Mouse (Mus musculus) erythroid progenitor cell, adult 5-6 weeks (primary cell): ENCODE measurements around the gene Tgm2. TPM values are rescaled to one million over a fixed set of nuclear protein-coding genes. Genes with fewer than 3 reads are reported as not detected.

Experiments used
- ATAC-seq: replicated peaks from 2 replicates; pipeline ENCODE4 v1.8.0; 2016; ENCODE audit warnings: moderate number of reproducible peaks, mild to moderate bottlenecking, moderate TSS enrichment, inconsistent platforms; ENCODE audit not compliant: poor library complexity, low FRiP score, severe bottlenecking
- total RNA-seq, 2 experiments: library from RNA; stranded (forward) in 1 of 2; stranded (reverse) in 1 of 2; fragments of 150-400 nt in 1 of 2; fragments of 186-747, 209-891 nt in 1 of 2; gene quantifications; 2 replicates each; pipeline versions ENCODE4 v1.2.3 to v1.2.4; 2015 to 2017; ENCODE audit warnings: low replicate concordance in 2 of 2

Gene Tgm2
- total RNA-seq, 2 experiments from 2014 or later: 16.3 to 23.0 TPM

DNA sequence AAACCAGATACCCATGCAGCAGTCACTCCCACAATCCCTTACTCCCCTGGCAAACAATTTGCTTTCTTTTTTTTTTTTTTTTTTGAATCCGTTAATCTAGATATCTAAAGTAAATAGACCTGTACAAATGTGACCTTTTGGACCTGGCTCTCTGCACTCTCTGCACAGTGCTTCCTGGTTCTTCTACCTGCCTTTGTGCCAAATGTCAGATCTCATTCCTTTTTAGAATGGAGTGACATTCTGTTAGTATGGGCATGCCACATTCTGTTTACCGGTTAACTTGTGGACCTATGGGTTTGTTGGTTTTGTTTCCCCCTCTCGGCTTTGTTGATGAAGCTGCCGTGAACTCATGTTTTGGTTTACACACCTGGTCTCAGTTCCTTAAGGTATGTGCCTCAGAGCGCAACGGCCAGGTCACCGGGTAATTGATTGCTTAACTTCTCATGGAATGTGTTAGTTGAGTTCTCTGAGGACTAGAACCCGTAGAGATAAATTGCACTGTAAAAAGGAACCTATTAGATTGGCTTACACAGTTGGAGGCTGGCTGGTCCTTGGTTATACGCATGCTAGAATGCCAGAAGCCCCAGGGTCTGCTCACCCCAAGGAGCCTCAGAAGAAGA is 65.5 kb downstream of the Tgm2 start:
- ATAC-seq: no peak

DNA sequence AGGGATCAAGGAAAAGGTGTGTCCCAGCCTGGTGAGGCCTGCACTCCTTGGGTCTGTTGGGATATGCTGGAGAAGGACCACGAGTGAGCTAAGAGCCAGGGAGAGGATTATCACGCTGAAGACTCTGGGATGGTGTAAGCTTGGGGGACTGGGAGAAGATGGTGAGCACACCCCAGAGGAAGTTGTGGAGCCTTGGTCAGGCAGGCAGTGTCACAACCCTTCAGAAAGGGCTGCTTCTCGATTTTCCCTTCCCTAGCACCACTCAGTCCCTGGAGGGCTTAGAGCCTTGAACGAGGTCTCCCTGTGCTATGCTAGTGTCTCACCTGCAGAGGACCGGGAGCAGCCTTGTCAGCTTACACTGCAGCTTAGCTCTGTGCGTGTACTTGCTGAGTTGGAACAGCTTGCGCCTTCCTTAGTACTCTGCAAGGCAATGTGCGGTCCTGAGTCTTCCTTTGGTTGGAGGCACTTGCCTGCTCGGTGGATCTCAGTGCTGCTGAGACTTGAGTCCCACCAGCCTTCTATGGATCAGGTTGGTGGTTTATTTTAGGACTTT is 66.3 kb downstream of the Tgm2 start:
- ATAC-seq: no peak

DNA sequence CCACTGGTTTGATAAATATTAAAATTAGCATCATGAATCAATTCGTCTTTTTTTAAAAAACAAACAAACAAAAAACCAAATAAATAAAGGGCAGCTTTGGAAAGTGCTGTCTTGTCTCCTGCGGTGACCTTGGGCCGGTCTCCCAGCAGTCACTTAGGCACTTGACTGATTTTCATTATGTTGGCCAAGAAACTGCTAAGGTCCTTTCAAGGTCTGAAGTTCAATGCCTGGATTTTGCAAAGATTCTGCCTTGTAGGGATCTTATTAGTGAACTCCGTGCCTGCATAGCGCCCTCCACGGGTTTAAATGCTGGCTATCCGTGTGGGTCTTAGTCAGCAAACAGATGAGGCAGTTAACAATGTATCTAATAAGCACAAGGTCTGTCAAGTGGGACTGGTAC is 67.3 kb downstream of the Tgm2 start:
- no peak for ATAC-seq

DNA sequence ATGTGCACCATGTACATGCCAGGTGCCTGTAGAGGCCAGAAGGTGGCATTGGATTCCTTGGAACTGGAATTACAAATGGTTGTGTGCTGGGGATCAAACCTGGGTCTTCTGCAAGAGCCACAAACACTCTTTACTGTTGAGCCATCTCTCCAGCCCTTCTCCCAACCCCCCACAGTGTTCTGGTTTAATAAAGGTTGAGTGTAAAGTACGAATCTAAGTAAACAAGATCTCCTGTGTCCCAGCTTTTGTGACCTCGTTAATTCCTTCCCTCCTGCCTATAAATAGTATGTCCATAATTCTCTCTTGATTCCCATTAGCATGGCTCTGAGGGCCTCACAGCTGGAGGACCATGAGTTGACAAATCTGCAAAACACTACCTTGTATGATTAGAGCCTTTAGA is 68.3 kb downstream of the Tgm2 start:
- ATAC-seq: no peak

DNA sequence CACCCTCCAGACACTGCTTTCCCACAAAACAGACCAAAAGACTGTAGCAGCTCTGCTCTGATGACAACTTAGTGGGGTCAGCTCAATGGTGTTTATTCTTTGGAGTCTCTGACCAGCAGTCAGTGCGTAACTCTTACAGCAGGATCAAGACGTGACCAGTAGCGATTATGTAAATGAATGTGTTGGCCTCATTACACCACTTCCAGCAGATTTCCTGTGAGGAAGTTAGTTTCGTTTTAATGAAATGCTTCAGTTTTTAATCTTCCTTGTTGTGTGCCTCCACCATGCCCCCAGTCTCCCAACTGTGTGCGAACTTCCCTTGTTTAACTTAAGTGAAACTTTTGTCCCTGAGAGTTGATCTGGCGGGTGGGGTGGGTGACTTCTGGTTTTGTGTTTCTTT is 69.5 kb downstream of the Tgm2 start:
- no peak for ATAC-seq

DNA sequence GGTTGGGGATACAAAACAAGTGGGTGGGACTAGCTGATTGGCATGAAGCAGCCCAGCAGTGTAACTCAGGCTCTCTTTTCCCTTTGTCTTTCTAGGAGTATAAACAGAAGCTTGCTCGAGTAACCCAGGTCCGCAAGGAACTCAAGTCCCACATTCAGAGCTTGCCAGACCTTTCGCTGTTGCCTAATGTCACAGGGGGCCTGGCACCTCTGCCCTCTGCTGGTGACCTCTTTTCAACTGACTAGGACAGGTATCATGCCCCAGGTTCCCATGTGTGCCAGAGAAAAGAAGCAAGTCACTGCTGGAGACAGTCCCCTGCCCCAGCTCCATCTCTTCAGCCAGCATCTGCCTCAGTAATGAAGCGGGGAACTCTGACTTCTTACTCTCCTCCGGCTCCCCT is 71.4 kb downstream of the Tgm2 start:
- no peak for ATAC-seq

DNA sequence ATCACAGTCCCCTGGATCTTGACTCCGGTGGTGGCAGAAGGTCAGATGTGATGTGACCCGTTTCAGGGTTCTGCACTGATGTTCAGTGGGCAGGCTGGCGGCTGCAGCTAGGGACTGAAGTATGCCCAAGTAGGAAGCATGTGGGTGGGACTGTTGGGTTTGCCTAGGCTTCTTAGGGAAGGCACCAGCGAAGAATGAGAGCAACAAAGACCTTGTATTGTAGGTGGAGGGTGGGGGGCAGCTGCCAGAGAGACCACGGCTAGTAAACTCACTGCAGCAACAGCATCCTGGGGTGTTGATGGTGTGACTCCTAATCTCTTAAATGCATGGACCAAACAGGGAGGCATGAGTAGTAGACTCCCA is 74.6 kb downstream of the Tgm2 start:
- ATAC-seq: no peak

DNA sequence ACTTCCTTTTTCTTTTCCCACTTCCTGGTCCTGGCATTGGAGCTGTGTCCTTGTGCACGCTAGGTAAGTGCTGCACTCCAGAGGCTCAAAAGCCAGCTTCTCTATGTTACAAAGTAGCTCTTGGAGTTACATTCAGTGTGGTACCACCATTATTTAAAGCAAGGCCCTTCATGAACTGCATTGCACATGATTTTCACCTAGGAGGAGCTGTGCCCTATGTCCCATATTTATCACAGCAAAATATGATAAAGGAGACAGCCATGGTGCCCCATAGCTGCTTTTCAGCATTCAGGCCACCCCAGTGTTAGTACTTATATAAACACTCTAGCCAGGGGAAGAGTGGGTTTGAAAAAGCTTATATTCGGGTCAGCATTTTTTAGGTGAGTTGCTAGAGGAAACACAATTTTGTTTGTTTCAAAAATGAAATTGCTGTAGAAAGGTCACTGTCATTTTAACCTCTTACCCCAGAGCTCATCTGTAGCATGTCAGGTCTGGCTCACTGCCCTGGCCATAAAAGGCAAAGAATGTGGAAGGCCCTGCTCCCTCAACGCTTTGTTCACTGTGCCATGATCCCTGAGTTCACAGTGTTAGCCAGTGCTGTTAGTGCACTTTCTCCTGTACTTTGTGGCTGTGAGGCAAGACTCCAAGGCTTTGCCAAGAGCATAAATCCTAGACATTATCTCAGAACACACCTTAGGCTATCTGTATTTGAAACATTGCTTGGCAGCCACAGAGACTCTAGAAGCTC is 75.2 kb downstream of the Tgm2 start:
- no peak for ATAC-seq

DNA sequence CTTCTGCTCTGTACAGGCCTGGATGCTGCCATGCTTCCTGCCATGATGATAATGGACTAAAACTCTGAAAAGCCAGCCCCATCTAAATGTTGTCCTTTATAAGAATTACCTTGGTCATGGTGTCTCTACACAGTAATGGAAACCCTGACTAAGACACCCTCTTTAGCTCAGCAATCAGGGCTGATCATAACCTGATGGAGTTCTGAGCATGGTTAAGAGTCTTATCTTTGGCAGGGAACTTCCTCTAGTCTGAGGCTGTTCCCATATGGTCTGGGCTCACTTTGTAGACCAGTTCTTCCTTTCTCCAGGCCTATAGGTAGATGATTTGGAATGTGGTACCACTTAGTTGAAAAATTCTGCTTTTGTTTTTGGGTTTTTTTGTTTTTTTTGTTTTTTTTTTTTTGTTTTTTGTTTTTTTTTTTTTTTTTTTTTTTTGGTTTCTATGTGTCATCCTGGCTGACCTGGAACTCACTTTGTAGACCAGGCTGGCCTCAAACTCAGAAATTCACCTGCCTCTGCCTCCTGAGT is 77.7 kb downstream of the Tgm2 start:
- no peak for ATAC-seq

DNA sequence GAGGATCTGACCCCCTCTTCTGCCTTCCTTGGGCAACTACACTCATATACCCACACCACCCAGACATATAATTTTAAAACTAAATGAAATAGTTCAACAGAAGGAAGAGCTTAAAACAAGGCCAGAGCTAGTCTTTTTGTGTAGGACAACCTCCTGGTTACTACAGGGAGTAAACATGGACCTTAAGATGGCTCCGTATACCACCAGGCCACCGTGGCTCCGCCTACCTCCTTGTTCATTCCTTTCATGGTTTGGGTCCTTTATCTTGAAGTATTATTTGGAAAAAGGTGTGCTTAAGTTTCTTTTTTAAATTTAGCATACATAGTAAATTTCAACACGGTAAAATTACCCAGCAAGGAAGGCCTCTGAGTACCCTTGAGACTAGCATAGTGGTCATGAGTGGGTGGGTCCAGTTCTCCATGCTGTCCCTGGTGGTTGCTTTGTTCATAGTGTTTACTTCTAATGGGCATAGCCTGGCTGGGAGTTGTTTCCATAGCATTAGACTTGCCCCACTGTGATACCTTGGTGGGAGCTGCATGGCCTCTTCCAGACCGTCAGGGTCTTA is 78.9 kb downstream of the Tgm2 start:
- no peak for ATAC-seq

DNA sequence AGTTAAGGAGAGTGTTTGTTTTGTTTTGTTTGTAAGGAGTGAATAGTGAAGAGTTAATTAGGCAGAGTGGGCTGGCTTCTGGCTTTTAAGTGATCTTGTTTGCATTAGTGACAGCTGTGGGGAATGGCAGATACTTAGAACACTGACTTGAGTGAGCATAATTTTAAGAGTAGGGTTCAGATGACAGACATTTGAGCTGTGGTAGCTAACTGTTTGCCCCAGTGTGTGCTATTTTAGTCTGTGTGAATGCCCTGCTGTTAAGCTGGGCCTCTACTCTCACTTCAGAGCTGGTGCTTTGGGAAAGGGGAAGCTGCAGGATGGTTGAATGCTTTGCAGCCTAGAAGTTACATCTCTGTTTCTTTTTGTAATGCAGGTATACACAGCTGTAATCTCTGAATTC is 79.8 kb downstream of the Tgm2 start:
- ATAC-seq: no peak

Other genes starting within 250 kb of the Tgm2 start
- not detected in 2 replicates for gene Vstm2l, start 231.8 kb downstream of the Tgm2 start, total RNA-seq (2015; ENCODE audit: low replicate concordance)
- gene Vstm2l, start 231.8 kb downstream of the Tgm2 start, total RNA-seq (2017; ENCODE audit: low replicate concordance): not detected in 2 replicates
- gene Tti1, start 118.0 kb downstream of the Tgm2 start, total RNA-seq (2015; ENCODE audit: low replicate concordance): 13.7 and 18.4 TPM in 2 replicates
- 9.2 and 16.4 TPM in 2 replicates for gene Tti1, start 118.0 kb downstream of the Tgm2 start, total RNA-seq (2017; ENCODE audit: low replicate concordance)
- gene Rprd1b, start 117.9 kb downstream of the Tgm2 start, total RNA-seq (2015; ENCODE audit: low replicate concordance): 50.1 and 57.0 TPM in 2 replicates
- gene Rprd1b, start 117.9 kb downstream of the Tgm2 start, total RNA-seq (2017; ENCODE audit: low replicate concordance): 34.4 and 44.5 TPM in 2 replicates
- not detected in 2 replicates for gene D630003M21Rik, start 82.8 kb upstream of the Tgm2 start, total RNA-seq (2015; ENCODE audit: low replicate concordance)
- not detected in 2 replicates for gene D630003M21Rik, start 82.8 kb upstream of the Tgm2 start, total RNA-seq (2017; ENCODE audit: low replicate concordance)
- not detected in 2 replicates for gene Bpi, start 111.7 kb upstream of the Tgm2 start, total RNA-seq (2015; ENCODE audit: low replicate concordance)
- not detected in 2 replicates for gene Bpi, start 111.7 kb upstream of the Tgm2 start, total RNA-seq (2017; ENCODE audit: low replicate concordance)
- gene Lbp, start 160.1 kb upstream of the Tgm2 start, total RNA-seq (2015; ENCODE audit: low replicate concordance): 7.1 and 9.0 TPM in 2 replicates
- gene Lbp, start 160.1 kb upstream of the Tgm2 start, total RNA-seq (2017; ENCODE audit: low replicate concordance): 6.4 and 40.7 TPM in 2 replicates
- gene Snhg11, start 229.2 kb upstream of the Tgm2 start, total RNA-seq (2015; ENCODE audit: low replicate concordance): not detected in 2 replicates
- gene Snhg11, start 229.2 kb upstream of the Tgm2 start, total RNA-seq (2017; ENCODE audit: low replicate concordance): not detected in 2 replicates